ENCODE assay signal across 18 mouse cellular contexts in genomic region chr14:40889704-40890103, GRCm38 (mm10). TPM values are rescaled to one million over a fixed set of nuclear protein-coding genes. Genes with fewer than 3 reads are reported as not detected.
DNase-seq lines count a peak whose midpoint lies in the region; ATAC-seq and TF ChIP-seq lines count a peak whose summit lies in the region.
"Had no signal": no experiment of that assay in that cellular context is flagged by ENCODE, and none has a peak within 500 bp of the region (broad histone marks: within the 10 kb centered on the region; RNA-seq: fewer than 3 reads in every experiment).

No protein-coding gene starts in this region.

- TF ChIP-seq POLR2A in lung, adult 2 months (IDR thresholded peaks at IDR 0.05; ENCODE audit: borderline replicate concordance, extremely low read depth, low read depth, low read length): no peak

- DNase-seq in adrenal gland, postnatal 14 days: peak; percentile 44
- no peak for DNase-seq in adrenal gland, postnatal 4 days (ENCODE audit: low spot score in 2 of 2)
- DNase-seq in lung, adult 18-20 months: peak; percentile 32 to 41
- DNase-seq in lung, adult 2 months: no peak
- peak; percentile 73 to 76 for DNase-seq in heart, adult 9 months (ENCODE audit: low spot score in 2 of 2)
- DNase-seq in lung, postnatal 10 days: peak; percentile 43
- DNase-seq in left cerebral cortex, postnatal 25 days (ENCODE audit: low spot score in 2 of 2): no peak
- DNase-seq: adrenal gland, postnatal 36 days; cerebellum, adult 9-10 months; kidney, adult 8-10 months; liver, embryonic 13.5 days; right cerebral cortex, postnatal 25 days had no signal

- TF ChIP-seq CTCF in lung, adult 2 months (IDR thresholded peaks at IDR 0.05; ENCODE audit: insufficient read depth, low read length): no peak

- intact Hi-C loops in left cerebral cortex, postnatal 25 days (cut with DNase I): loop anchor here (5.0 kb wide), 1 partner anchor 1357 kb away; no protein-coding TSS in a partner anchor

- H3K4me3 ChIP-seq in lung, adult 2 months (replicated peaks; ENCODE audit: extremely low read depth, low read depth, low read length): no peak overlapping the region
- H3K4me3 ChIP-seq: embryonic facial prominence, embryonic 13.5 days; liver, embryonic 13.5 days; midbrain, embryonic 13.5 days; myocyte; neural tube, embryonic 15.5 days had no signal

- no peak for ATAC-seq in monocyte, adult 5-6 weeks (replicated peaks; ENCODE audit: insufficient number of reproducible peaks, low FRiP score, low TSS enrichment, poor library complexity, severe bottlenecking)
- ATAC-seq: forebrain, embryonic 16.5 days; midbrain, embryonic 13.5 days had no signal

- peaks cover 3% of the 10 kb centered on the region for H3K4me1 ChIP-seq in lung, adult 2 months (ENCODE audit: control insufficient read depth, insufficient read depth, low read length)

- WGBS in lung, adult 2 months: 47% methylated on average over 4 of the region's 4 CpGs

RNA-seq across cellular contexts. Expression of gene Sh2d4b, which starts 3.4 kb away (rescaled TPM):
- 1.4 and 3.0 TPM in 2 replicates for total RNA-seq in adrenal gland, postnatal 14 days (2021)
- total RNA-seq in adrenal gland, postnatal 4 days (2021): 1 to 10 TPM; 3.4 to 3.6 TPM
- polyA plus RNA-seq in lung, adult 2 months (2012; rRNA removed): 0.41 and 0.54 TPM in 2 replicates
- total RNA-seq in left cerebral cortex, postnatal 25 days (2021): 1 to 10 TPM; 2.9 to 4.4 TPM
- 1.1 to 4.8 TPM (median 1.5 TPM) in 3 replicates for total RNA-seq in monocyte, adult 5-6 weeks (2017)

Comparison
In these comparisons a context has a peak if more than half of its experiments do, and no peak if none do; other contexts are left out.
1. DNase-seq: peak in adrenal gland, postnatal 14 days (single experiment), lung, adult 18-20 months (2 of 2), heart, adult 9 months (2 of 2) and lung, postnatal 10 days (single experiment); none in adrenal gland, postnatal 4 days (0 of 2), lung, adult 2 months (single experiment) and left cerebral cortex, postnatal 25 days (0 of 2).